Comparison of ENCODE assay signal across 11 mouse cellular contexts in genomic region chr13:110444894-110445293, GRCm38 (mm10). TPM values are rescaled to one million over a fixed set of nuclear protein-coding genes. Genes with fewer than 3 reads are reported as not detected.
DNase-seq lines count a peak whose midpoint lies in the region; ATAC-seq and TF ChIP-seq lines count a peak whose summit lies in the region.
"Had no signal": no experiment of that assay in that cellular context is flagged by ENCODE, and none has a peak within 500 bp of the region (broad histone marks: within the 10 kb centered on the region; RNA-seq: fewer than 3 reads in every experiment).

No protein-coding gene starts in this region.

- no peak overlapping the region for H3K4me3 ChIP-seq in left cerebral cortex, adult 2 months
- H3K4me3 ChIP-seq in heart, embryonic 13.5 days = no peak overlapping the region
- H3K4me3 ChIP-seq in stomach, embryonic 16.5 days (replicated peaks; ENCODE audit: low read length) = no peak overlapping the region
- H3K4me3 ChIP-seq: hindbrain, embryonic 15.5 days; limb, embryonic 15.5 days; myocyte had no signal

- H3K9me3 ChIP-seq in heart, embryonic 13.5 days = no peaks in the 10 kb centered on the region
- H3K9me3 ChIP-seq in stomach, embryonic 16.5 days (replicated peaks; ENCODE audit: control insufficient read depth, low read length) = no peaks in the 10 kb centered on the region
- H3K9me3 ChIP-seq: hindbrain, embryonic 15.5 days; limb, embryonic 15.5 days had no signal

- no peak overlapping the region for H3K4me2 ChIP-seq in heart, embryonic 13.5 days
- no peak overlapping the region for H3K4me2 ChIP-seq in stomach, embryonic 16.5 days (ENCODE audit: low read depth, low read length)
- H3K4me2 ChIP-seq: hindbrain, embryonic 15.5 days; limb, embryonic 15.5 days had no signal

- no peak for ATAC-seq in heart, embryonic 13.5 days (ENCODE audit: extremely low read depth, insufficient number of reproducible peaks, low FRiP score, low TSS enrichment)
- peak; percentile 44; the same call in 1 of the 2 replicates for ATAC-seq in stomach, embryonic 16.5 days (ENCODE audit: insufficient read depth, low FRiP score)
- no peak for ATAC-seq in megakaryocyte progenitor cell, adult 5-6 weeks (replicated peaks; ENCODE audit: poor library complexity)

- H3K4me1 ChIP-seq in heart, embryonic 13.5 days = peaks cover 39% of the 10 kb centered on the region
- H3K4me1 ChIP-seq in stomach, embryonic 16.5 days (ENCODE audit: control insufficient read depth, insufficient read depth, low read length) = peaks cover 13% of the 10 kb centered on the region; the same call in 1 of the 2 replicates

- intact Hi-C loops in left cerebral cortex, adult 2 months (cut with DNase I) = loop anchor here (5.0 kb wide), 2 partner anchors 97 to 182 kb away; no protein-coding TSS in a partner anchor
- intact Hi-C loops in left cerebral cortex, postnatal 4 days (cut with DNase I) = no loop called here

- no peaks in the 10 kb centered on the region for H3K36me3 ChIP-seq in heart, embryonic 13.5 days
- no peaks in the 10 kb centered on the region for H3K36me3 ChIP-seq in stomach, embryonic 16.5 days (ENCODE audit: control insufficient read depth, insufficient read depth, low read length)
- H3K36me3 ChIP-seq: hindbrain, embryonic 15.5 days; limb, embryonic 15.5 days had no signal

- peak overlapping the region; percentile 45 for H3K27ac ChIP-seq in left cerebral cortex, adult 2 months
- H3K27ac ChIP-seq in heart, embryonic 13.5 days (replicated peaks) = peak overlapping the region; percentile 57
- H3K27ac ChIP-seq in stomach, embryonic 16.5 days (ENCODE audit: low read length) = peak overlapping the region; percentile 40; the same call in 1 of the 2 replicates
- H3K27ac ChIP-seq: hindbrain, embryonic 15.5 days; limb, embryonic 15.5 days had no signal

- H3K9ac ChIP-seq in heart, embryonic 13.5 days = peak overlapping the region; percentile 42; the same call in 1 of the 2 replicates
- H3K9ac ChIP-seq in stomach, embryonic 16.5 days (ENCODE audit: low read length) = no peak overlapping the region
- H3K9ac ChIP-seq: hindbrain, embryonic 15.5 days; limb, embryonic 15.5 days had no signal

- WGBS in heart, embryonic 13.5 days = 29% methylated on average over 3 of the region's 3 CpGs
- WGBS in stomach, embryonic 16.5 days = 44% methylated on average over 3 of the region's 3 CpGs

- TF ChIP-seq CTCF in left cerebral cortex, adult 2 months (IDR thresholded peaks at IDR 0.05) = no peak

- no peak for DNase-seq in left cerebral cortex, adult 2 months (ENCODE audit: extremely low spot score in 1 of 2, low spot score in 2 of 2)
- DNase-seq in left cerebral cortex, postnatal 4 days = no peak
- DNase-seq in kidney, postnatal 14 days = peak; percentile 34
- no peak for DNase-seq in urinary bladder, postnatal 14 days (ENCODE audit: low spot score)
- no peak for DNase-seq in spleen, adult 12 weeks (ENCODE audit: low spot score)

- H3K27me3 ChIP-seq in heart, embryonic 13.5 days (replicated peaks) = no peaks in the 10 kb centered on the region
- no peaks in the 10 kb centered on the region for H3K27me3 ChIP-seq in stomach, embryonic 16.5 days (ENCODE audit: control insufficient read depth, insufficient read depth, low read length)
- H3K27me3 ChIP-seq: hindbrain, embryonic 15.5 days; limb, embryonic 15.5 days had no signal

RNA-seq across cellular contexts. Expression of gene Plk2, which starts 50.0 kb away (rescaled TPM):
- 100 to 1,000 TPM; 279 TPM for total RNA-seq in left cerebral cortex, adult 2 months (2021)
- 100 to 1,000 TPM; 273 to 293 TPM for total RNA-seq in left cerebral cortex, postnatal 4 days (2021)
- 129 and 131 TPM in 2 replicates for polyA plus RNA-seq in heart, embryonic 13.5 days (2015; fragmentation: Nextera tagmentation; extraction: Ambion mirVana)
- 115 and 120 TPM in 2 replicates for polyA plus RNA-seq in stomach, embryonic 16.5 days (2015; fragmentation: Nextera tagmentation; extraction: Ambion mirVana)
- total RNA-seq in megakaryocyte progenitor cell, adult 5-6 weeks (2015) = 0.61 and 0.77 TPM in 2 replicates
- total RNA-seq in megakaryocyte progenitor cell, adult 5-6 weeks (2017) = 2.0 and 2.9 TPM in 2 replicates

Comparison
In these comparisons a context has a peak if more than half of its experiments do, and no peak if none do; other contexts are left out.
1. RNA of gene Plk2, which starts 50.0 kb away (total RNA-seq): 273 to 293 TPM in left cerebral cortex, postnatal 4 days and 279 TPM in left cerebral cortex, adult 2 months; 0.61 to 2.9 TPM in megakaryocyte progenitor cell, adult 5-6 weeks; every median in the first group is over 10 times any median in the second.
2. Peak in every context shown above with its lines, with median percentiles within 50 percentile points of each other: H3K27ac ChIP-seq.